Mouse (Mus musculus) heart, embryonic 13.5 days (tissue): ENCODE results near the gene Diaph2. TPM values are rescaled to one million over a fixed set of nuclear protein-coding genes. Genes with fewer than 3 reads are reported as not detected.

Source experiments
- ATAC-seq: fragments of 200-750 bp; cut with Nextera tagmentation; 2 replicates; pipeline ENCODE4 v1.8.0; 2017; ENCODE audit warnings: moderate TSS enrichment; ENCODE audit not compliant: insufficient number of reproducible peaks, low FRiP score, low TSS enrichment; ENCODE audit errors: extremely low read depth
- H3K27ac ChIP-seq: fragments of 300-500 bp; sonication (generic); replicated peaks from 2 replicates; pipeline ENCODE4 v1.5.1; 2015; ENCODE audit warnings: moderate library complexity, mild to moderate bottlenecking, inconsistent platforms
- H3K27me3 ChIP-seq: fragments of 300-500 bp; sonication (generic); replicated peaks from 2 replicates; pipeline ENCODE4 v1.6.1; 2015; ENCODE audit warnings: mild to moderate bottlenecking, inconsistent platforms
- H3K36me3 ChIP-seq: fragments of 300-500 bp; sonication (generic); 2 replicates; pipeline ENCODE4 v1.6.1; 2015; ENCODE audit warnings: mild to moderate bottlenecking, inconsistent platforms
- H3K4me1 ChIP-seq: fragments of 300-500 bp; sonication (generic); 2 replicates; pipeline ENCODE4 v1.6.1; 2015; ENCODE audit warnings: inconsistent platforms
- H3K4me2 ChIP-seq: fragments of 300-500 bp; sonication (generic); 2 replicates; pipeline ENCODE4 v1.6.1; 2015; ENCODE audit warnings: inconsistent platforms, mild to moderate bottlenecking, moderate library complexity
- H3K4me3 ChIP-seq: fragments of 300-500 bp; sonication (generic); 2 replicates; pipeline ENCODE4 v1.5.1; 2015; ENCODE audit warnings: moderate library complexity, mild to moderate bottlenecking, inconsistent platforms
- H3K9ac ChIP-seq: fragments of 300-500 bp; sonication (generic); 2 replicates; pipeline ENCODE4 v1.6.1; 2015; ENCODE audit warnings: inconsistent platforms, mild to moderate bottlenecking, moderate library complexity
- H3K9me3 ChIP-seq: fragments of 300-500 bp; sonication (generic); 2 replicates; pipeline ENCODE4 v1.6.1; 2016; ENCODE audit warnings: inconsistent platforms
- WGBS: fragments of 180-500 bp; shearing (Covaris S2); methylation state at CpG from one replicate; pipeline ENCODE4 v1.1.7; 2015; ENCODE audit warnings: mixed read lengths; 5-methylcytosine and 5-hydroxymethylcytosine counted together
- polyA plus RNA-seq: library from polyadenylated mRNA; unstranded; fragments of >200 nt; fragmentation: Nextera tagmentation; extraction: Ambion mirVana; gene quantifications from 2 replicates; pipeline ENCODE4 v1.2.1, GENCODE M21; 2015

Gene Diaph2
- polyA plus RNA-seq, 1 experiment from 2014 or later: 5.3 TPM

- no peaks in the 10 kb centered on the region for H3K4me1 ChIP-seq
- no peaks in the 10 kb centered on the region for H3K27me3 ChIP-seq
- H3K36me3 ChIP-seq: no peaks in the 10 kb centered on the region
- no peak overlapping the region for H3K4me3 ChIP-seq
- H3K27ac ChIP-seq: no peak overlapping the region
- ATAC-seq: no peak
- H3K9me3 ChIP-seq: no peaks in the 10 kb centered on the region
- H3K4me2 ChIP-seq: no peak overlapping the region
- 93% methylated on average over 1 of the region's 1 CpGs for WGBS
- no peak overlapping the region for H3K9ac ChIP-seq
Measured at GRCm38 (mm10) chrX:130480877-130481276, 731.3 kb downstream of the Diaph2 start.

- no peak overlapping the region for H3K4me3 ChIP-seq
- H3K36me3 ChIP-seq: no peaks in the 10 kb centered on the region
- no peak overlapping the region for H3K27ac ChIP-seq
- H3K27me3 ChIP-seq: no peaks in the 10 kb centered on the region
- WGBS: 67% methylated on average over 12 of the region's 12 CpGs
- ATAC-seq: no peak
- H3K4me2 ChIP-seq: no peak overlapping the region
- H3K9me3 ChIP-seq: no peaks in the 10 kb centered on the region
- H3K4me1 ChIP-seq: no peaks in the 10 kb centered on the region
- H3K9ac ChIP-seq: no peak overlapping the region
Measured at GRCm38 (mm10) chrX:130502680-130503464, 753.3 kb downstream of the Diaph2 start.

- Histone ChIP-seq H3K4me2 (no peak overlapping the region), H3K27me3 (no peaks in the 10 kb centered on the region), H3K9ac (no peak overlapping the region), H3K4me1 (no peaks in the 10 kb centered on the region), H3K27ac (no peak overlapping the region), H3K9me3 (no peaks in the 10 kb centered on the region), H3K4me3 (no peak overlapping the region), H3K36me3 (no peaks in the 10 kb centered on the region)
- no peak for ATAC-seq
- 59% methylated on average over 3 of the region's 3 CpGs for WGBS
Measured at GRCm38 (mm10) chrX:130503465-130503860, 753.9 kb downstream of the Diaph2 start.

GRCm38 (mm10) chrX:130505626-130506025, 756.1 kb downstream of the Diaph2 start:
- H3K4me3 ChIP-seq: no peak overlapping the region
- no peak overlapping the region for H3K27ac ChIP-seq
- no peak overlapping the region for H3K4me2 ChIP-seq
- no peak for ATAC-seq
- no peak overlapping the region for H3K9ac ChIP-seq
- H3K36me3 ChIP-seq: no peaks in the 10 kb centered on the region
- 31% methylated on average over 5 of the region's 5 CpGs for WGBS
- H3K4me1 ChIP-seq: no peaks in the 10 kb centered on the region
- H3K27me3 ChIP-seq: no peaks in the 10 kb centered on the region
- no peaks in the 10 kb centered on the region for H3K9me3 ChIP-seq
